Mouse (Mus musculus): ENCODE measurements around the gene Gria4. TPM values are rescaled to one million over a fixed set of nuclear protein-coding genes. Genes with fewer than 3 reads are reported as not detected.

Gene Gria4
- polyA plus RNA-seq, 1 experiment = 0.11 TPM

- TF ChIP-seq FLI1 (IDR thresholded peaks at IDR 0.05; ENCODE audit: low read length) (no peak), GATA1 (IDR thresholded peaks at IDR 0.05; ENCODE audit: borderline replicate concordance, low read length) (no peak)
- no peaks in the 10 kb centered on the region for H3K4me1 ChIP-seq
- no peaks in the 10 kb centered on the region for H3K27me3 ChIP-seq (replicated peaks)
- no peak overlapping the region for H3K4me3 ChIP-seq (replicated peaks)
- no peaks in the 10 kb centered on the region for H3K9me3 ChIP-seq
- no peaks in the 10 kb centered on the region for H3K36me3 ChIP-seq (replicated peaks; ENCODE audit: low read length)
Measured at GRCm38 (mm10) chr9:4687149-4687548, 108.9 kb downstream of the Gria4 start.

GRCm38 (mm10) chr9:4680244-4680643, 115.8 kb downstream of the Gria4 start:
- TF ChIP-seq GATA1 (IDR thresholded peaks at IDR 0.05; ENCODE audit: borderline replicate concordance, low read length) (no peak), FLI1 (IDR thresholded peaks at IDR 0.05; ENCODE audit: low read length) (no peak)
- Histone ChIP-seq H3K4me1 (no peaks in the 10 kb centered on the region), H3K4me3 (replicated peaks) (no peak overlapping the region), H3K9me3 (no peaks in the 10 kb centered on the region), H3K36me3 (replicated peaks; ENCODE audit: low read length) (no peaks in the 10 kb centered on the region), H3K27me3 (replicated peaks) (no peaks in the 10 kb centered on the region)

GRCm38 (mm10) chr9:4679099-4679498, 116.9 kb downstream of the Gria4 start:
- Histone ChIP-seq H3K4me1 (no peaks in the 10 kb centered on the region), H3K36me3 (replicated peaks; ENCODE audit: low read length) (no peaks in the 10 kb centered on the region), H3K9me3 (no peaks in the 10 kb centered on the region), H3K4me3 (replicated peaks) (no peak overlapping the region), H3K27me3 (replicated peaks) (no peaks in the 10 kb centered on the region)
- TF ChIP-seq GATA1 (IDR thresholded peaks at IDR 0.05; ENCODE audit: borderline replicate concordance, low read length) = no peak
- TF ChIP-seq FLI1 (IDR thresholded peaks at IDR 0.05; ENCODE audit: low read length) = no peak

- H3K4me3 ChIP-seq (replicated peaks) = no peak overlapping the region
- TF ChIP-seq GATA1 (IDR thresholded peaks at IDR 0.05; ENCODE audit: borderline replicate concordance, low read length) (no peak), FLI1 (IDR thresholded peaks at IDR 0.05; ENCODE audit: low read length) (no peak)
- no peaks in the 10 kb centered on the region for H3K27me3 ChIP-seq (replicated peaks)
- no peaks in the 10 kb centered on the region for H3K4me1 ChIP-seq
- no peaks in the 10 kb centered on the region for H3K36me3 ChIP-seq (replicated peaks; ENCODE audit: low read length)
- H3K9me3 ChIP-seq = no peaks in the 10 kb centered on the region
Measured at GRCm38 (mm10) chr9:4665691-4666090, 130.3 kb downstream of the Gria4 start.

GRCm38 (mm10) chr9:4662421-4662820, 133.6 kb downstream of the Gria4 start:
- Histone ChIP-seq H3K27me3 (replicated peaks) (no peaks in the 10 kb centered on the region), H3K9me3 (0 out of 2 replicates have a peak, but pooled peaks cover 7% of the 10 kb centered on the region), H3K36me3 (replicated peaks; ENCODE audit: low read length) (no peaks in the 10 kb centered on the region), H3K4me1 (no peaks in the 10 kb centered on the region), H3K4me3 (replicated peaks) (no peak overlapping the region)
- TF ChIP-seq GATA1 (IDR thresholded peaks at IDR 0.05; ENCODE audit: borderline replicate concordance, low read length) (no peak), FLI1 (IDR thresholded peaks at IDR 0.05; ENCODE audit: low read length) (no peak)

- no peaks in the 10 kb centered on the region for H3K27me3 ChIP-seq (replicated peaks)
- no peaks in the 10 kb centered on the region for H3K36me3 ChIP-seq (replicated peaks; ENCODE audit: low read length)
- H3K4me3 ChIP-seq (replicated peaks) = no peak overlapping the region
- TF ChIP-seq FLI1 (IDR thresholded peaks at IDR 0.05; ENCODE audit: low read length) (no peak), GATA1 (IDR thresholded peaks at IDR 0.05; ENCODE audit: borderline replicate concordance, low read length) (no peak)
- H3K9me3 ChIP-seq = 0 out of 2 replicates have a peak, but pooled peaks cover 7% of the 10 kb centered on the region
- no peaks in the 10 kb centered on the region for H3K4me1 ChIP-seq
Measured at GRCm38 (mm10) chr9:4658951-4659350, 137.1 kb downstream of the Gria4 start.

- Histone ChIP-seq H3K9me3 (0 out of 2 replicates have a peak, but pooled peaks cover 2% of the 10 kb centered on the region), H3K4me1 (no peaks in the 10 kb centered on the region), H3K36me3 (replicated peaks; ENCODE audit: low read length) (no peaks in the 10 kb centered on the region), H3K27me3 (replicated peaks) (no peaks in the 10 kb centered on the region), H3K4me3 (replicated peaks) (no peak overlapping the region)
- TF ChIP-seq GATA1 (IDR thresholded peaks at IDR 0.05; ENCODE audit: borderline replicate concordance, low read length) (no peak), FLI1 (IDR thresholded peaks at IDR 0.05; ENCODE audit: low read length) (no peak)
Measured at GRCm38 (mm10) chr9:4654333-4654732, 141.7 kb downstream of the Gria4 start.

GRCm38 (mm10) chr9:4639192-4639900, 156.7 kb downstream of the Gria4 start:
- Histone ChIP-seq H3K27me3 (replicated peaks) (no peaks in the 10 kb centered on the region), H3K36me3 (replicated peaks; ENCODE audit: low read length) (no peaks in the 10 kb centered on the region), H3K4me3 (replicated peaks) (no peak overlapping the region), H3K4me1 (no peaks in the 10 kb centered on the region), H3K9me3 (no peaks in the 10 kb centered on the region)
- TF ChIP-seq FLI1 (IDR thresholded peaks at IDR 0.05; ENCODE audit: low read length) = no peak
- no peak for TF ChIP-seq GATA1 (IDR thresholded peaks at IDR 0.05; ENCODE audit: borderline replicate concordance, low read length)

- no peaks in the 10 kb centered on the region for H3K9me3 ChIP-seq
- H3K4me1 ChIP-seq = no peaks in the 10 kb centered on the region
- H3K36me3 ChIP-seq (replicated peaks; ENCODE audit: low read length) = no peaks in the 10 kb centered on the region
- H3K4me3 ChIP-seq (replicated peaks) = no peak overlapping the region
- H3K27me3 ChIP-seq (replicated peaks) = no peaks in the 10 kb centered on the region
- TF ChIP-seq GATA1 (IDR thresholded peaks at IDR 0.05; ENCODE audit: borderline replicate concordance, low read length) (no peak), FLI1 (IDR thresholded peaks at IDR 0.05; ENCODE audit: low read length) (no peak)
Measured at GRCm38 (mm10) chr9:4631910-4632309, 164.1 kb downstream of the Gria4 start.

- 0 out of 2 replicates have a peak, but pooled peaks cover 4% of the 10 kb centered on the region for H3K9me3 ChIP-seq
- H3K4me1 ChIP-seq = no peaks in the 10 kb centered on the region
- no peaks in the 10 kb centered on the region for H3K27me3 ChIP-seq (replicated peaks)
- TF ChIP-seq GATA1 (IDR thresholded peaks at IDR 0.05; ENCODE audit: borderline replicate concordance, low read length) (no peak), FLI1 (IDR thresholded peaks at IDR 0.05; ENCODE audit: low read length) (no peak)
- H3K4me3 ChIP-seq (replicated peaks) = no peak overlapping the region
- H3K36me3 ChIP-seq (replicated peaks; ENCODE audit: low read length) = no peaks in the 10 kb centered on the region
Measured at GRCm38 (mm10) chr9:4615286-4615685, 180.7 kb downstream of the Gria4 start.
